Mouse (Mus musculus) heart, postnatal 25 days (tissue): ENCODE measurements around the gene Nup214. TPM values are rescaled to one million over a fixed set of nuclear protein-coding genes. Genes with fewer than 3 reads are reported as not detected.

Experiments
- DNase-seq: peaks from one replicate; pipeline ENCODE4 v3.0.0; 2022; ENCODE audit warnings: low spot score
- intact Hi-C: fragments of 180-260 bp; cut with DNase I; formaldehyde crosslinking; loops from one replicate; pipeline ENCODE4 v1.15.1; 2025
- total RNA-seq, 2 experiments: library from RNA; stranded (reverse); gene quantifications; 2 replicates each; pipeline ENCODE4 v1.2.3; 2021

Nup214 gene
- total RNA-seq = 10 to 100 TPM; 27.4 to 28.3 TPM

- intact Hi-C loops = no loop called here
Observed at GRCm38 (mm10) chr2:31974141-31974808, at the start of gene Nup214. Nup214 (plus strand) TSS chr2:31974436.

GRCm38 (mm10) chr2:31924811-31925210 is 49.4 kb upstream of the Nup214 start:
- no peak for DNase-seq
- intact Hi-C loops = no loop called here

More at GRCm38 (mm10) chr2:31974141-31974808, at the start of gene Nup214:
- peak; percentile 98 for DNase-seq

GRCm38 (mm10) chr2:31925936-31926335 is 48.3 kb upstream of the Nup214 start:
- intact Hi-C loops = no loop called here

DNA sequence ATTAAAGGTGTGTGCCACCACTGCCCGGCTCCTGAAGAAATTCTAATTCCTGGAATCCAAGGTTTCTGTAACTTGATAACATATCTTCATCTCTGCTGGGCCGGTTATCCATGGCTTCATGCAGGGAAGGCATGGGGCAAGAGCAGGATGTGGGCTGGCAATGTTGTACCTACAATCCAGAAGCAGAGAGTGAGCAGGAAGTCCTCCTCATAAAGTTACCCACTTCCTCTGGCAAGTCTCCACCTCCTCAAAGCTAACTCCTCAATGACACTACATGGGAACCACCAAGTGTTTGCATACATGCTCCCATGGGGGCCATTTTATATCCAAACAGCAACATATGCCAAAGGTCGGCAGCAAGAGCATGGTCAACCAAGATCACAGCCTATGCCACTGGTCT is 44.6 kb upstream of the Nup214 start:
- intact Hi-C loops = no loop called here
- DNase-seq = no peak

More at GRCm38 (mm10) chr2:31925936-31926335, 48.3 kb upstream of the Nup214 start:
- no peak for DNase-seq

GRCm38 (mm10) chr2:31934551-31934950 is 39.7 kb upstream of the Nup214 start:
- no peak for DNase-seq
- intact Hi-C loops = no loop called here

GRCm38 (mm10) chr2:31935054-31935453 is 39.2 kb upstream of the Nup214 start:
- intact Hi-C loops = no loop called here
- no peak for DNase-seq

DNA sequence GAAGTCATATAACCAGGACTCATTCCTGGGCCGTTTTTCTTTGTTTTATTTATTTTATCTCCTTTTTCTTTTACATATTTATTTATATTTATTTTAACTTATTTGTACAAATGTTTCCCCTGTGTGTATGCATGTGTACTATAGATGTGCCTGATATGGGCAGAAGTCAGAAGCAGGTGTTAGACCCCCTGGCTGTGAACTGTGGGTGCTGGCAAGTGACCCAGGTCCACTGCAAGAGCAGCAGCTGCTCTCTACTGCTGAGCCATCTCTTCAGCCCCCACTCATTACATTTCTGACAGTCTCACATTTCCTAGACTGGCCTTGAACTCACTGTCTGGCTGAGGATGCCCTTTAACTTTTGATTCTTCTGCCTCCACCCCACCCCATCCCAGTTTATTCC is 35.9 kb upstream of the Nup214 start:
- no peak for DNase-seq
- intact Hi-C loops = no loop called here

DNA sequence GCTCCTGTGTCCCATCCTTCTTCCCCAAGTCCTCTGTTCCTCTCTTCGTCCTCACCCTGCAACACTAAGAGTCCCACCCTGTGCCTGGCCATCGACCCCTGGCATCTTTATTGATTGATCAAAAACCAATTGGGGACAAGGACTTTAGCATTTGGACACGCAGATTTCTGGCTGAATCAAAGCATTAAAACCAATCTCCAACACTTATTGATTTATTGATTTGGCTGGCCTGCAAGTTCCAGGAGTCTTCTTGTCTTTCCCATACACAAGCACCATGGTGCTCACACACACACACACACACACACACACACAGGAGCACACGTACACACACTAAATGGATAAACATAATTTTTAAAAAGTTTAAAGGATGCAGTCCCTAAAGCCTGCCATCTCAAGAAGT is 31.2 kb upstream of the Nup214 start:
- intact Hi-C loops = no loop called here
- DNase-seq = no peak

GRCm38 (mm10) chr2:31945580-31945979 is 28.7 kb upstream of the Nup214 start:
- intact Hi-C loops = no loop called here
- DNase-seq = no peak

DNA sequence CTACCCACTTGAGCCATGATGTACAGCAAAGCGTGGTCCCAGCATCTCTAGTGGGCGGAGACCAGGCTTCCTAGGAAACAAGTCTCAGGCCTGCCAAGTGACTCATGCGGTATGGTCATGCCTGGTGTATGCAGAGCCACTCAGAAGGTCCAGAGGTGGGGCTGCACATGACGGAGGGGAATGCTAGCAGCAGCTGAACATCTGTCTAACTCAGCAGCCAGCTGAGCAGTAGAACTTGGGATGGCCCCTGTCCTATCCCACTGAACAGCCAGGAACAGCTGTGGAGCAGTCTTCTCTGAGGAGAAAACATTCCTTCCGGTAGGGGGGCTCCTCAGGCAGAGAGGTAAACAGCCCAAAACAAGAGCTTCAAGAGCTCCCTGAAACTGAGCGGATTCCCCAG is 25.8 kb upstream of the Nup214 start:
- intact Hi-C loops = no loop called here
- DNase-seq = peak; percentile 51

GRCm38 (mm10) chr2:31948801-31949200 is 25.4 kb upstream of the Nup214 start:
- intact Hi-C loops = no loop called here
- DNase-seq = no peak

DNA sequence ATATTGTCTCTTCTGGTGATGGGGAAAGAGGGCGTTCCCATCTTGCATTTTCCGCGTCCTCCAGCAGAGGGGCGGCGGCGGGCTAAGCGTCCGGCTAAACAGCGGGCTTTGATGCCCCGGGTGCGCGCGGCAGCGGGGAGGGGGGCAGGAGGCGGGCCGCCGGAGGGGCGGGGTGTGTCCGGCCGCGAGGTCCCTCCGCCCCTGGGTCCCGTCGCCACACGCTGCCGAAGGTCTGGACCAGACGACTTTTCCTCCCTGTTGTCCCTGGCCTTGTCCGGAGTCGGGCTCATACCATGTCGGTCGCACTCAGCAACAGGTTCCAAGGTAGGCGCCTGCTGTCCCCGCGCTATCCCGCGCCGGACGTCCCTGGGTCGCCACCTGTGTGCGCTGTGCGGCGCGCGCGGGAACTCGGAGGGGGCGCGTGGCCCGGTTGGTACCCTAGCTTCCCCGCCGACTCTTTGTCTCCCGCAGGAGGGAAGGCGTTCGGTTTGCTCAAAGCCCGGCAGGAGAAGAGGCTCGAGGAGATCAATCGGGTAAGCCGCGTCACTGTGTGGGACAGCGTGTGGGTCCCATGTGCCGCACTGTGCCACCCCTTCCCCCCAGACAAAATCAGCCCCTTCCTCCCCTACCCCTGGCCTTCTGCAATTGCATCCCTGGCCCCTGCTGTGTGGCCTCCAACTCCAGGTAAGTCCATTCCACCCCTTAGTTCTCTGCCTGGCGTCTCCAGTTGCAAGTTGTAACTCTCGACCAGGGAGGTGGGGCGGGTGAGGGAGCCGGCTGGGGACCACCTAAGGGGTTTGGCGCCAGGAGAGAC is 24.0 kb upstream of the Nup214 start, which contains the start of gene Aif1l:
Gene Aif1l, plus strand, starts transcription at position 82 of the 814 bp plus-strand sequence.
- intact Hi-C loops = no loop called here
- peak; percentile 30 for DNase-seq

DNA sequence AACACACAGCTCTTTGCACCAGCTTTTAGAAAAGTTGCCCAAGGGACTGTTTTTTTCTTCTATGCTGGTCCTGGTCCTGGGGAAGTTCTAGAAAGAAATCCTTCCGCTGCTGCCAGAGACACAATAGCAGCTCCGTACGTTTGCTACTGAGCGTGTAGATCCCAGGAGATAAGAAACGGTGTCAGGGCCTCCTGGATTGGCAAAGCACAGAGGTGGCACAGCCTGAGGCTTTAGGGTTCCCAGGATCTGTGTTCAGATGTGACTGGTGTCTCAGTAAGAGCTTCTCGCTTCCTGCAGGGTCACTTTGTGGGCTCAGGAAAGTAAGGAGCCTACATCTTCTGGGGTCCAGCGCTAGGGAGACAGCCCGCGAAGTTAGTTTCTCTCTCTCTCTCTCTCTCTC is 23.3 kb upstream of the Nup214 start:
- intact Hi-C loops = no loop called here

GRCm38 (mm10) chr2:31952236-31952635 is 22.0 kb upstream of the Nup214 start:
- DNase-seq = no peak
- intact Hi-C loops = no loop called here

More for the DNA sequence above, 23.3 kb upstream of the Nup214 start:
- DNase-seq = no peak

DNA sequence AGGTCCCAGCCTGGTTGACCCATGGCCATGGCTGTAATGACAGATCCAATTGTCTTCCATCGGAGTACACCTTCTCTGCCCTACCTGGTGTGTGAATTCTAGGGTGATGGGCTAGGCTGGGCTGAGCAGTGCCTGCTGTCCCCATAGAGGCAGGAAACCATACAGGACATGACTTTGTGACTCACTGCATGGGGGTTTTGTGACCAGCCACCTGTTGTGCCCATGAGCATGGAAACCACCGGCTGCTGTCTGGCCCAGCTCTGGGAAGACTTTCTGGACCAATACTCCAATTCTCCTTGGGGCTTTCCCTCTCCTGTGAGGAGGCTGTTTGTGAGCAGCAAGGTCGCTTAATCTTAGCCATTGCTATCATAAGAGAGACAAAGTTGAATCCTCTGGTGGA is 21.5 kb upstream of the Nup214 start:
- intact Hi-C loops = no loop called here
- DNase-seq = no peak

DNA sequence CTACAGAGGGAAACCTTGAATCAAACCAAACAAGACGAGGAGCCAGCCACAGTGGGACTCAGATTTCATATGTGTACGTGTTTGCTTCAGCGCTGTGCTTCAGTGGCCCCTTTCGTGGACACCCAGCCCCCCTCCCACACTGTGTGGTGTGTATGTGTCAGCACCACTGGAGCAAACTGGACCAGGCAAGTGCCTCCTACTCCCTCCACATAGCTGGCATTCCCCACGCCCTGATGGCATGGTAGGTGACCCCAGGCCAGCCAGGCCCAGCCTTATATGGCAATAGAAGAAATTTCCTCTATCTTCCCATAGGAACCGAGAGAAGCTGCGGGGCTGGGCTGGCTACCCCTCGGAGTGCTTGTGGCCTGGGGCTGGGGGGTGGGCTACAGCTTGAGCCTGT is 20.5 kb upstream of the Nup214 start:
- intact Hi-C loops = no loop called here
- no peak for DNase-seq

DNA sequence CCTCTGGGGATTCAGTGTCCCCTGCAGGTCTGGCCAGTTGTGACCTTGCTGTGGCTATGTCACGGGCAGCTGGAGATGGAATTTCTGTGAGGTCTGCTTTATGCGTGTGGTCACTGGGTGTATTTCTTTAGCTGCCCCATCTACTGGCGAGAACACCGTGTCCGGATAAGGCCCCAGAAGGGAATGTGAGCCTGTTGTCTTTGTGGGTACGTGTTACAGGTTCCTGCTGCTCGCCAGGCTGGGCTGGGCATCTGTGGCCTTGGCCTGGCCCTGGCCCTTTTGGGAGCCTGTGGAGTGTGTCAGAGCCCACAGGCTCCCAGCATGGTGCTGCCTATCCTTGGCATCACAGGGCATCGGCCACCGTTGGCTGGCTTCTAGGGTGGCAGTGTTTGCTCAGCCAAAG is 19.5 kb upstream of the Nup214 start:
- DNase-seq = no peak
- intact Hi-C loops = no loop called here

DNA sequence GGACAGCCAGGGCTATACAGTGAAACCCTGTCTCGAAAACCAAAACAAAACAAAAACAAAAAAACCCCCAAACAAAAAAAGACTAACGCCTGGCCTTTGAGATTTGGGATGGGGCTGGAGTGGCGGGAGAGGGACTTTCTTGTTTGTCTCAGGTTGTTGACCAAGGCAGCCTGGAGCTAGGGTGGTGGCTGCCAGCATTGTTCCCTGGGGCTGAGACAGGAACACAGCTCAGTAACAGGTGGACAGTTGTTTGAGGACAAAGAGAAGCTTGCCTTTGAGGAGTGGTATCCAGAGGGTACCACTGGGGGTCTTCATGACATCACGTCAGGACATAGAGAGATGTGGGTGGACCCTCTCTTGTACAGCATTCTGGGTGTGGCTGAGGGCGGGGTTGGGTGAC is 18.6 kb upstream of the Nup214 start:
- intact Hi-C loops = no loop called here
- DNase-seq = no peak

DNA sequence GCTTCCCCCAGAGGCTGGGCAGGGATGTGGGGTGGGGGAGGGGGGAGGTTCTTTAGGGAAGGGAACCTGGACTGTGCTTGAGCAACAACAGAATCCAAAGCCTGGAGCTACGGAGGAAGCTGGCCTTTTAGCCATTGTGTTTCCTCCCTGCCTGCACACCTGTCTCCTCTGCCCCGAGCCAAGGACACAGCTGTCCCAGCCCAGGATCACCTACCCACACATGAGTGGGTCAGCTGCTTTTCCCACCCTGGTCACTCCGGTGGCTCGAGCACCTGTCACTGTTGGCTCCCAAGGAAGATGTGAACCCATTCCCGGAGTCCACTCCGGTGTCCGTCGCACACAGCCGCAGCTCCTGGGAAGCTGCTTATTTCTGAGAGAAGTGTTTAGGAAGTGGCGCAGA is 17.0 kb upstream of the Nup214 start:
- no peak for DNase-seq
- intact Hi-C loops = no loop called here

DNA sequence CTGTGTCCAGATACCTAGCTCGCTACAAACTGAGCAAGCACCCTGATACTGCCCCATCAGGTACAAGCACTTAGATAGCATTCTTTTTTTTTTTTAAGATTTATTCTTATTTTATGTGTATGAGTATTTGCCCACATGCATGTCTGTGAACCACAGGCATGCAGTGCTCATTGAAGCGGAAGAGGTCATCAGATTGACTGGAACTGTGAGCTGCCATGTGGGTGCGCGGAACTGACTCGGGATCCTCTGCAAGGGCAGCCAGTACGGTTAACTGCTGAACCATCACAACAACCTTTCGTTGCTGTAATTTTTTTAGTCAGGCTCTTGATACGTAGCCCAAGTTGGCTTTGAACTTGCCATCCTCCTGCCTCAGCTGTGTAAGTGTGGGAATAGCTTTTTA is 13.2 kb upstream of the Nup214 start:
- intact Hi-C loops = no loop called here
- DNase-seq = no peak

GRCm38 (mm10) chr2:31961791-31962222 is 12.4 kb upstream of the Nup214 start:
- DNase-seq = no peak
- intact Hi-C loops = no loop called here
